ENCODE assay signal across 8 mouse cellular contexts in genomic region chr15:94544052-94544636, GRCm38 (mm10). TPM values are rescaled to one million over a fixed set of nuclear protein-coding genes. Genes with fewer than 3 reads are reported as not detected.
DNase-seq lines count a peak whose midpoint lies in the region; ATAC-seq and TF ChIP-seq lines count a peak whose summit lies in the region.

No protein-coding gene starts in this region.

- no peak for ATAC-seq in limb, embryonic 13.5 days (ENCODE audit: low FRiP score, low read depth)
- no peak for ATAC-seq in stomach, embryonic 15.5 days (ENCODE audit: insufficient read depth, low FRiP score, low read depth)

- H3K4me3 ChIP-seq in cerebellum, adult 2 months (replicated peaks; ENCODE audit: insufficient read depth, low read depth, low read length) = peak overlapping the region; percentile 98
- peak overlapping the region; percentile 98 for H3K4me3 ChIP-seq in spleen, adult 2 months (ENCODE audit: extremely low read depth, insufficient read depth, insufficient read length)
- peak overlapping the region; percentile 77 for H3K4me3 ChIP-seq in limb, embryonic 13.5 days
- H3K4me3 ChIP-seq in stomach, embryonic 15.5 days (replicated peaks) = peak overlapping the region; percentile 61

- no peak for TF ChIP-seq POLR2A in cerebellum, adult 2 months (IDR thresholded peaks at IDR 0.05; ENCODE audit: borderline replicate concordance, insufficient read depth, low read length)
- no peak; the same call in 1 of the 2 replicates for TF ChIP-seq POLR2A in spleen, adult 2 months (IDR thresholded peaks at IDR 0.05; ENCODE audit: low read depth, low read length)

- peak overlapping the region; percentile 71 for H3K9ac ChIP-seq in limb, embryonic 13.5 days
- H3K9ac ChIP-seq in stomach, embryonic 15.5 days = peak overlapping the region; percentile 44

- DNase-seq in cerebellum, adult 2 months = no peak
- no peak for DNase-seq in cerebellum, postnatal 14 days
- DNase-seq in spleen, adult 2 months (ENCODE audit: low read depth in 1 of 2, low spot score in 2 of 2) = no peak
- DNase-seq in spleen, adult 12 weeks (ENCODE audit: low spot score) = no peak
- no peak for DNase-seq in adrenal gland, postnatal 36 days
- DNase-seq in ovary, postnatal 10 days (ENCODE audit: low spot score) = no peak

- H3K4me2 ChIP-seq in limb, embryonic 13.5 days (replicated peaks) = peak overlapping the region; percentile 82
- H3K4me2 ChIP-seq in stomach, embryonic 15.5 days = peak overlapping the region; percentile 85

- H3K4me1 ChIP-seq in cerebellum, adult 2 months (ENCODE audit: control insufficient read depth, insufficient read depth, low read length) = no peaks in the 10 kb centered on the region
- no peaks in the 10 kb centered on the region for H3K4me1 ChIP-seq in spleen, adult 2 months (ENCODE audit: control insufficient read depth, insufficient read depth, insufficient read length)
- H3K4me1 ChIP-seq in limb, embryonic 13.5 days = peaks cover 11% of the 10 kb centered on the region; the same call in 1 of the 2 replicates
- H3K4me1 ChIP-seq in stomach, embryonic 15.5 days = no peaks in the 10 kb centered on the region

- H3K9me3 ChIP-seq in limb, embryonic 13.5 days = no peaks in the 10 kb centered on the region
- no peaks in the 10 kb centered on the region for H3K9me3 ChIP-seq in stomach, embryonic 15.5 days

- no peak overlapping the region for H3K27ac ChIP-seq in cerebellum, adult 2 months (ENCODE audit: insufficient read depth, low read length)
- H3K27ac ChIP-seq in spleen, adult 2 months (ENCODE audit: insufficient read depth, low read length) = peak overlapping the region; percentile 94
- H3K27ac ChIP-seq in limb, embryonic 13.5 days = peak overlapping the region; percentile 59; the same call in 1 of the 2 replicates
- peak overlapping the region; percentile 89 for H3K27ac ChIP-seq in stomach, embryonic 15.5 days

- no peaks in the 10 kb centered on the region for H3K27me3 ChIP-seq in cerebellum, adult 2 months (ENCODE audit: control insufficient read depth, insufficient read depth, low read length)
- no peaks in the 10 kb centered on the region for H3K27me3 ChIP-seq in spleen, adult 2 months (ENCODE audit: control insufficient read depth, insufficient read depth, low read length)
- no peaks in the 10 kb centered on the region for H3K27me3 ChIP-seq in limb, embryonic 13.5 days
- H3K27me3 ChIP-seq in stomach, embryonic 15.5 days (replicated peaks) = no peaks in the 10 kb centered on the region

- TF ChIP-seq CTCF in cerebellum, adult 2 months (IDR thresholded peaks at IDR 0.05; ENCODE audit: borderline replicate concordance, insufficient read depth, low read depth, low read length) = no peak
- no peak for TF ChIP-seq CTCF in spleen, adult 2 months (IDR thresholded peaks at IDR 0.05; ENCODE audit: extremely low read depth, insufficient read depth, insufficient read length, insufficient replicate concordance)

- 35% methylated on average over 9 of the region's 9 CpGs for WGBS in cerebellum, adult 2 months
- WGBS in spleen, adult 2 months = 39% methylated on average over 9 of the region's 9 CpGs
- 48% methylated on average over 9 of the region's 9 CpGs for WGBS in limb, embryonic 13.5 days
- 35% methylated on average over 9 of the region's 9 CpGs for WGBS in stomach, embryonic 15.5 days

- peaks cover 8% of the 10 kb centered on the region; the same call in 1 of the 2 replicates for H3K36me3 ChIP-seq in spleen, adult 2 months (ENCODE audit: control insufficient read depth, insufficient read depth, low read length)
- no peaks in the 10 kb centered on the region for H3K36me3 ChIP-seq in limb, embryonic 13.5 days
- no peaks in the 10 kb centered on the region for H3K36me3 ChIP-seq in stomach, embryonic 15.5 days

RNA-seq across cellular contexts. Expression of gene Irak4, which starts 0.7 kb away (rescaled TPM):
- 1.9 TPM in 2 replicates for polyA plus RNA-seq in cerebellum, adult 2 months (2012; rRNA removed)
- 15.6 and 16.4 TPM in 2 replicates for polyA plus RNA-seq in spleen, adult 2 months (2012; rRNA removed)
- 4.6 and 5.3 TPM in 2 replicates for polyA plus RNA-seq in limb, embryonic 13.5 days (2015; fragmentation: Nextera tagmentation; extraction: Ambion mirVana)
- polyA plus RNA-seq in stomach, embryonic 15.5 days (2015; fragmentation: Nextera tagmentation; extraction: Ambion mirVana) = 11.6 and 12.9 TPM in 2 replicates
- 10 to 100 TPM; 13.0 to 15.2 TPM for total RNA-seq in adrenal gland, postnatal 36 days (2021)

RNA-seq across cellular contexts. Expression of gene Pus7l, which starts 0.8 kb away (rescaled TPM):
- 1.7 and 2.1 TPM in 2 replicates for polyA plus RNA-seq in cerebellum, adult 2 months (2012; rRNA removed)
- 4.0 and 4.8 TPM in 2 replicates for polyA plus RNA-seq in spleen, adult 2 months (2012; rRNA removed)
- 8.7 and 9.3 TPM in 2 replicates for polyA plus RNA-seq in limb, embryonic 13.5 days (2015; fragmentation: Nextera tagmentation; extraction: Ambion mirVana)
- polyA plus RNA-seq in stomach, embryonic 15.5 days (2015; fragmentation: Nextera tagmentation; extraction: Ambion mirVana) = 7.5 and 7.8 TPM in 2 replicates
- total RNA-seq in adrenal gland, postnatal 36 days (2021) = 1 to 10 TPM; 4.2 to 4.5 TPM

RNA-seq across cellular contexts. Expression of gene Twf1, which starts 45.5 kb away (rescaled TPM):
- polyA plus RNA-seq in cerebellum, adult 2 months (2012; rRNA removed) = 44.2 and 49.6 TPM in 2 replicates
- 9.3 and 10.1 TPM in 2 replicates for polyA plus RNA-seq in spleen, adult 2 months (2012; rRNA removed)
- 70.5 and 71.1 TPM in 2 replicates for polyA plus RNA-seq in limb, embryonic 13.5 days (2015; fragmentation: Nextera tagmentation; extraction: Ambion mirVana)
- polyA plus RNA-seq in stomach, embryonic 15.5 days (2015; fragmentation: Nextera tagmentation; extraction: Ambion mirVana) = 104 TPM in 2 replicates
- total RNA-seq in adrenal gland, postnatal 36 days (2021) = 10 to 100 TPM; 92.6 to 95.1 TPM
